Mouse (Mus musculus): ENCODE data around the gene Adamts7. TPM values are rescaled to one million over a fixed set of nuclear protein-coding genes. Genes with fewer than 3 reads are reported as not detected.
A peak's percentile ranks its signal among the peaks of the same experiment; 100 is the strongest.

Adamts7 gene
- total and polyA plus RNA-seq, 2 experiments from 2014 or later = 8.3 to 34.4 TPM

GRCm38 (mm10) chr9:90188893-90189292, 26.0 kb downstream of the Adamts7 start:
- H3K4me1 ChIP-seq (ENCODE audit: control insufficient read depth, insufficient read depth) = peaks cover 43% of the 10 kb centered on the region
- 44% methylated on average over 4 of the region's 4 CpGs for WGBS
- peak overlapping the region; percentile 72 for H3K27ac ChIP-seq (ENCODE audit: low read depth)
- no peaks in the 10 kb centered on the region for H3K27me3 ChIP-seq (ENCODE audit: control insufficient read depth, insufficient read depth, low read length)
- H3K36me3 ChIP-seq (replicated peaks; ENCODE audit: control insufficient read depth, insufficient read depth, low read length) = peaks cover 29% of the 10 kb centered on the region
- H3K4me2 ChIP-seq (ENCODE audit: low read depth, low read length) = 0 out of 2 replicates have a peak overlapping the region, but pooled peaks have one; percentile 6
- DNase-seq (ENCODE audit: low spot score) (no peak), ATAC-seq (ENCODE audit: insufficient read depth, low read depth) (no peak)
- no peak overlapping the region for H3K9ac ChIP-seq (replicated peaks; ENCODE audit: low read depth, low read length)
- H3K9me3 ChIP-seq (replicated peaks; ENCODE audit: control insufficient read depth, low read length) = no peaks in the 10 kb centered on the region
- H3K4me3 ChIP-seq (ENCODE audit: low read depth, low read length) = no peak overlapping the region
- TF ChIP-seq CTCF (IDR thresholded peaks at IDR 0.05; ENCODE audit: low read depth) (no peak), EP300 (IDR thresholded peaks at IDR 0.05; ENCODE audit: low read depth) (no peak)

GRCm38 (mm10) chr9:90189391-90189790, 26.5 kb downstream of the Adamts7 start:
- 46% methylated on average over 5 of the region's 5 CpGs for WGBS

GRCm38 (mm10) chr9:90195000-90195399, 32.1 kb downstream of the Adamts7 start:
- H3K4me1 ChIP-seq (ENCODE audit: control insufficient read depth, insufficient read depth) = peaks cover 31% of the 10 kb centered on the region
- ATAC-seq (ENCODE audit: insufficient read depth, low read depth) (no peak), DNase-seq (ENCODE audit: low spot score) (no peak)
- TF ChIP-seq CTCF (IDR thresholded peaks at IDR 0.05; ENCODE audit: low read depth) = peak; percentile 21; the same call in 1 of the 2 replicates
- TF ChIP-seq EP300 (IDR thresholded peaks at IDR 0.05; ENCODE audit: low read depth) = no peak
- no peak overlapping the region for H3K4me3 ChIP-seq (ENCODE audit: low read depth, low read length)
- peaks cover 46% of the 10 kb centered on the region for H3K36me3 ChIP-seq (replicated peaks; ENCODE audit: control insufficient read depth, insufficient read depth, low read length)
- H3K9ac ChIP-seq (replicated peaks; ENCODE audit: low read depth, low read length) = no peak overlapping the region
- H3K4me2 ChIP-seq (ENCODE audit: low read depth, low read length) = no peak overlapping the region
- no peaks in the 10 kb centered on the region for H3K27me3 ChIP-seq (ENCODE audit: control insufficient read depth, insufficient read depth, low read length)
- H3K27ac ChIP-seq (ENCODE audit: low read depth) = no peak overlapping the region
- H3K9me3 ChIP-seq (replicated peaks; ENCODE audit: control insufficient read depth, low read length) = no peaks in the 10 kb centered on the region
- 78% methylated on average over 10 of the region's 10 CpGs for WGBS

More at GRCm38 (mm10) chr9:90189391-90189790, 26.5 kb downstream of the Adamts7 start:
- Histone ChIP-seq H3K4me1 (ENCODE audit: control insufficient read depth, insufficient read depth) (peaks cover 38% of the 10 kb centered on the region), H3K9me3 (replicated peaks; ENCODE audit: control insufficient read depth, low read length) (no peaks in the 10 kb centered on the region), H3K36me3 (replicated peaks; ENCODE audit: control insufficient read depth, insufficient read depth, low read length) (peaks cover 34% of the 10 kb centered on the region), H3K27ac (ENCODE audit: low read depth) (peak overlapping the region; percentile 72), H3K27me3 (ENCODE audit: control insufficient read depth, insufficient read depth, low read length) (no peaks in the 10 kb centered on the region), H3K4me2 (ENCODE audit: low read depth, low read length) (0 out of 2 replicates have a peak overlapping the region, but pooled peaks have one; percentile 6), H3K4me3 (ENCODE audit: low read depth, low read length) (no peak overlapping the region), H3K9ac (replicated peaks; ENCODE audit: low read depth, low read length) (no peak overlapping the region)
- peak; percentile 17 for DNase-seq (ENCODE audit: low spot score)
- no peak for ATAC-seq (ENCODE audit: insufficient read depth, low read depth)
- TF ChIP-seq EP300 (IDR thresholded peaks at IDR 0.05; ENCODE audit: low read depth) (no peak), CTCF (IDR thresholded peaks at IDR 0.05; ENCODE audit: low read depth) (no peak)

DNA sequence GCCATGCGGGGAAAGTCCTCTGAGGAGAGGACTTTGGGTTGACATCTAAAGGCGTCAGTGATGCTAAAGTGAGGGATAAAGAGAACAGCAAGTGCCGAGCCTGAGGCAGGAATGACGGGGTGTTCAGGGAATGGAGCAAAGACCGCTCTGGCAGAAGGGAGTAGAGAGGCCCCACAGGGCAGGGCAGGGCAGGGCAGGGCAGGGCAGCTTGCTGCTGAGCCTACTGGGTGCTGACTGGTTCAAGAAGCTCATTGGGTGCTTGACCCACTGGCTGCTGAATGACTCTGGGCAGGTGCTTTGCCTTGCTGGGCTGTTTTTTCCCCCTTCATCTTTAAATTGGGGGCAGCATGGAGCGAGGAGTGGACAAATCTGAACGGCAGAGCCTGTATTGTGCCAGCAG, 33.4 kb downstream of the Adamts7 start:
- H3K9ac ChIP-seq (replicated peaks; ENCODE audit: low read depth, low read length) = no peak overlapping the region
- H3K27ac ChIP-seq (ENCODE audit: low read depth) = no peak overlapping the region
- no peak for ATAC-seq (ENCODE audit: insufficient read depth, low read depth)

DNA sequence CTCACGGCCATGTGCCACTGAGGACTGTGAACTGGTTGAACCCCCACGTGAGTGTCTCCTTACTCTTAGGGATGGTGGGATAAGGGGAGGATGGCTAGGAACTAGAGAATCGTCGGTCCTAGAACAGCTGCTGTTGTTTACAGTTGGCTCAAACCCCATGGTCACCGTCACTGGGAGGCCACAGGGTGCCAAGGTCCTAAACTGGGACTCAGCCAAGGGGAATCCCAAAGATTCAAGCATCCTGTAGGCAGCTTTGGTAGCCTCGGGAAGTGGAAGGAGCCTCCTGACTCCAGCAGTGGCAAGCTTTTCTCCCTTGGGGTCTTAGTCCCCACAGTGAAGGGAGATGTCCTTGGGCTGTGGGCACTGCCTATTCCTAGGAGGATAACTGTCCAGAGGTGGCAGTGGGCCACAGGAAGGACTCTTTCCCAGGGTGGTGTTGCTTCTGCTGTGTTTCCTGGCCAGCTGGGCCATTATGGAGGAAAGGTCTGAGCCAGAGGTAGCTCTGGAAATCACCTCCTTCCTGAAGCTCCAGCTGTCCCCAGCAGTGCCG, 34.3 kb downstream of the Adamts7 start:
- Histone ChIP-seq H3K36me3 (replicated peaks; ENCODE audit: control insufficient read depth, insufficient read depth, low read length) (peaks cover 45% of the 10 kb centered on the region), H3K4me3 (ENCODE audit: low read depth, low read length) (no peak overlapping the region), H3K4me1 (ENCODE audit: control insufficient read depth, insufficient read depth) (peaks cover 29% of the 10 kb centered on the region), H3K27ac (ENCODE audit: low read depth) (peak overlapping the region; percentile 95; the same call in 1 of the 2 replicates), H3K27me3 (ENCODE audit: control insufficient read depth, insufficient read depth, low read length) (no peaks in the 10 kb centered on the region), H3K9me3 (replicated peaks; ENCODE audit: control insufficient read depth, low read length) (no peaks in the 10 kb centered on the region), H3K4me2 (ENCODE audit: low read depth, low read length) (no peak overlapping the region), H3K9ac (replicated peaks; ENCODE audit: low read depth, low read length) (no peak overlapping the region)
- DNase-seq (ENCODE audit: low spot score) (no peak), ATAC-seq (ENCODE audit: insufficient read depth, low read depth) (no peak)
- TF ChIP-seq EP300 (IDR thresholded peaks at IDR 0.05; ENCODE audit: low read depth) (no peak), CTCF (IDR thresholded peaks at IDR 0.05; ENCODE audit: low read depth) (no peak)
- WGBS = 73% methylated on average over 7 of the region's 7 CpGs

More for the DNA sequence above, 33.4 kb downstream of the Adamts7 start:
- WGBS = 64% methylated on average over 7 of the region's 7 CpGs
- Histone ChIP-seq H3K4me1 (ENCODE audit: control insufficient read depth, insufficient read depth) (peaks cover 29% of the 10 kb centered on the region), H3K4me2 (ENCODE audit: low read depth, low read length) (no peak overlapping the region), H3K9me3 (replicated peaks; ENCODE audit: control insufficient read depth, low read length) (no peaks in the 10 kb centered on the region), H3K36me3 (replicated peaks; ENCODE audit: control insufficient read depth, insufficient read depth, low read length) (peaks cover 43% of the 10 kb centered on the region), H3K27me3 (ENCODE audit: control insufficient read depth, insufficient read depth, low read length) (no peaks in the 10 kb centered on the region), H3K4me3 (ENCODE audit: low read depth, low read length) (no peak overlapping the region)
- TF ChIP-seq CTCF (IDR thresholded peaks at IDR 0.05; ENCODE audit: low read depth) (no peak), EP300 (IDR thresholded peaks at IDR 0.05; ENCODE audit: low read depth) (no peak)
- no peak for DNase-seq (ENCODE audit: low spot score)
